Mouse (Mus musculus): ENCODE data around the gene Glod4.

The Glod4 gene

DNA sequence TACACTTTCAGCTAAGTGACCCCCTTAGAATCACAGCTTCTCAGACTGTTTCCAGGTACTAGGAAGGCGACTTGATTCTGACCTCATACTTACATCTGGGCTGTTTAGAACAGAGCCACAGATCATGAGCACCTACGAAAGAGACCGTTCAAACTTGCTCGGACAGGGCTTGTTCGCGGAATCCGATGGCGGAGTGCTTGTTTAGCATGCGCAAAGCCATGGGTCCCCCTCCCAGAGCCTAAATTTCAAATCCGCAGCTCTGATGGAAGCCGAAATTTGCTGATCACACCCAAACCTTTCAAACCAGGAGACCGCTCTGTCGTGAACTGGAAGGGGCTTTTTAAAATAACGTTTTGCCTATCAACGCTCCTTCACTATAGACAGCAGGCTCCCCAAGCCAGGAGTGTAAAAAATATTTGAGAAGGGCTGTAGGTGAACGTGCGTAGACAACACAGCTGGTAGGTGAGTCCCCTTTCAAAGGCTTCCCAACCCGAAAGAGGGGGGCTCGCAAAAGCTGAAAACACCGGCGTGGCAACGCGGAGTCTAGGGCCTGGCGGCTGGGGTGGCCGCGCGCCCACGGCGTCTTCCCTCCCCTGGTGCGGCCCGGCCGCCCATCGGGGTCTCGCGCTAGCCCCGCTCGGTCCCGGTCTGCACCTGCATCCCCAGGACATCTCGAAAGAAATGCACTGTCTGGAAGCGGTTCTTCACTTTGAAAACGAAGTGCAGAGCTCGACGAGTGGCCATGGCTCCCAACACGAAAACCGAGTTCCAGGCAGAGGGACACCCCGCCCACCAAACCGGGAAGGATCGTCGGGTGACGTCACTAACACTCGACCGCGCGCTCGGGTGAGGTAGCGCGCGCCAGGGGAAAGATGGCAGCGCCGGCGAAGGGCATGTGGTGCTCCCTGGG lies at the start of gene Glod4, which contains the start of gene Mrm3:
Gene Glod4 (minus strand): TSS at position 825 of the 910 bp plus-strand sequence.
Gene Mrm3 (plus strand): TSS at position 815 of the 910 bp plus-strand sequence.
- peak; percentile 55 for DNase-seq (ENCODE audit: low read depth)

DNA sequence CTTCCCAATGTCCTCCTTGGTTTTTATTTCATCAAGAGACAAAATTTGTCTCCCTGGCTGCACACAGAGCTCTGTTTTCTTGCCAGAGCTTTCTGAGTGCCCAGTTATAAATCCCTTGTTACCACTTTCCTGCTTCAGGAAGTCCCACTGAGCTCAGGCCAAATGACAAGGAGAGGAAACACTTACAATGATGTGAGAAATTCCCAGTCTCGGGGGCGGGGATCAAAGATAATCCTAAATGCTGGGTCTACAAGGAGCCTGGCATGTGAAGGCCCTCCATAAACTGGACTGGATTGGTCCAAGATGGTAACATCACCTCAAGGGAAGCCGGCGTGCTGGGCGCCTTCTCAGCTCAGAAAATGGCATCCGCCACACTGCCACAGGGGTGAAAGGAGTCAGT lies 49.3 kb upstream of the Glod4 start:
- DNase-seq (ENCODE audit: low read depth) = no peak

DNA sequence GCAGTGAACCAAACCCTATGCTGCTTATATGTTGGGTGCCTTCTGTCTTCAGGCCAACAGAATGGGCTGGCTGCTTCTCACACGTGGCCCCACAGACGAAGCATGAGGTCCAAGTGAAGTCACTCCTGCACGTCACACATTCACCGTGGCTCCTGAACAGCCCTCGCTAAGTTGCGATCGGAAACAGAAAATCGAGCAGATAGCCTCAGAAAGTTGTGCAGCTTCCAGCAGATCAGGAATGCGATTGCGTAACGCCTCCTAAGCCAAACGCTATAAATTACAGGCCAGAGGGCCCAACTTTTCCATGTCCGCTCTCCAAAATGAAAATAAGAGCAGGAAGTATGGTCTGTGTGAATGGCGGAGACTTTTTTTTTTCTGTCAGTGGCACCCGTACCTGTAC lies 48.9 kb upstream of the Glod4 start:
- peak; percentile 56 for DNase-seq (ENCODE audit: low read depth)

DNA sequence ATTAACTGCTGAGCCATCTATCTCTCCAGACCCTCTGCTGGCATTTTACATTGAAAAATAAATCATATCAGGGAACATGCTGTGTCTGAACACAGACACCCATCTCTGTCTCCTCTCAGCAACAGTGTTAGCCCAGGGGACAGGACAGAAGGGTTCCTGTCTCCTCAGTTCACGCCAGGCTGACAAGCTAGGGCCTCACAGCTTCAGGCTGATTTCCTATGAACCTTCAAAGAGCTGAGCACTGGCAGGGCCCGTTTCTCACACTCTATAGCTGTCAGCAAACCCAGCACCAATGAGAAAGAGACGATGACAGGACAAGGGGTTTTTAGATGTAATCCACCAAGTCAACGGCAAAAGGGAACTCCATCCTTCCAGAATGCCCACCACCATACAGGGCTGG lies 48.4 kb upstream of the Glod4 start:
- no peak for DNase-seq (ENCODE audit: low read depth)

DNA sequence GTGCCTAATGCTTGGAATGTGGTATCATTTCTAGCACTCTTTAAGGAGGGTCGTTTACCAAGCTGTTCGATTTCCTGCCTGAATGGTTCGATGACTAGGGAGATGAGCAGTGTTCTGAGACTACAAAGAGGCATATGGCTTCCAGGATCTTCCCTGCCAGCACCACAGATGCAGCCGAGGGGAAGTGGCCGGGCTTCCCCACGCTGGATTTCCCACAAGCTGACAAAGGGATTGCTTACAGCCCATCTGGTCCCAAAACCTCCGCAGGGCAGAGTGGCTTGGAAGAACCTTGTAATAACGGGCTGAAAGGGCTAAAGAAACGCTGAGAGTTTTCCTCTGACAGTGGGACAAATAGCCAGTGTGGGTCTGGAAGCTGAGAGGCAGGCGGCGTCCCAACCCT lies 46.8 kb upstream of the Glod4 start:
- no peak for DNase-seq (ENCODE audit: low read depth)

DNA sequence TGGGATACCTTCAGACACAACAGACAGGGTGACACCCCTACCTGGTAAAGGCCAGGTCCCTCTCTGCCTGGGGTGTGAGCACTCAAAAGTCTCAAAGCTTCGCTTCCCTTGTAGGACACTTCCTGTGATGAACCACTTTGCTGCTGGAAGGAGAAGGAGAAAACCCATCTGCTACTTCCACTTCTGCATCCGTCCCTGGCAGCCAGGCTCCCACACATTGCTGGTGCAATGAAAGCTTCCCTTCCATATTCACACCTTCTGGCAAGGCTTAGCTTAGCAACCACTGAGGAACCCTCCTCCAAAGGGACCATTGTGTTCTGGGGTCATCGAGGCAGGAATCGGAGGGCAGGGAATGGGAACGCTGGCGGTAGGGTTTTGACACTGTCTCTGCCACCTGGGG lies 45.1 kb upstream of the Glod4 start:
- no peak for DNase-seq (ENCODE audit: low read depth)

DNA sequence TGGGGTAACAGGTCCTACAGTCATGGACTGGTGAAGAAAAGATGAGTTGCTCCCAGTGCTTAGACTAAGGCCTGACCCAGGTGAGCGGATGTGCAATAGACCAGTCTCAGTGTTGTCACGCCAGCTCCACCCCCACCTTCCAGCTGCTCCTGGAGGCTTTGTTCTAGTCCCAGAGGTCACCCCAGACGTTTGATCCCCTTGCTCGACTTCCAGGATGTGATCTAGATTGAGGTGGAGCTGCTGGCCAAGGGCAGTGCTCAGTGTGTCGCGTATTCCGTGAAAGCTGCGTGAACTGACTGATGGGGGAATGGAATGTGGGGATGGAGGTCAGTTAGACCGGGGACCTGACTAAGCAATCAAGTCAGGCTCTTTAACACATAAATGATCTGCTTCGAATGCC lies 43.8 kb upstream of the Glod4 start:
- DNase-seq (ENCODE audit: low read depth) = no peak

DNA sequence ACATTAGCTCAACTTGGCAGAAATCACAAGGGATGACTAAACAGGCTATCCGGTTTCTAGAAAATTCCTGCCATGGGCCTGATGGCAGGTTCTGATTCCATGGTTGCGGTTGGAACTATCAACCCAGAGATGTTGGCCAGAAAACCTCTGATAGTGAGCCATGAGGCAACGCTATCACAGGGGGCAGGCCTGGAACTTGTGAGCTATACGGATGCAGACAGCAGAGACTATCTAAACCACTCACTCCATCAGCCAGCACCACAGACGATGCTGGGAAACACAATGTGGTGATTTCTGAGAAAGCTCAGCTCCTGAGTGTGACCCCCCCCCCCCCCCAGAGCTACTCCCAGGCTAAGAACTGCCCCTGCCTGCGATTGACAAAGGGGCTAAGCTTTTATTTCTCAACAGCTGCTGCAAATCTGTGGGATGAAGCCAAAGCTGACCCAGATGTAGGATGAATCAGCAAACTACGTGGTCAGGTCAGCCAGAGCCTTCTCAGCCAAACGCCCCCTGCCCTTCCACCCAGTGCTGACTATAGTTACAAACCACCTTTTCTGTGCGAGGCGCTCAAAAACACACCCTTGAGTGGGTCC lies 43.1 kb upstream of the Glod4 start:
- DNase-seq (ENCODE audit: low read depth) = peak; percentile 91

DNA sequence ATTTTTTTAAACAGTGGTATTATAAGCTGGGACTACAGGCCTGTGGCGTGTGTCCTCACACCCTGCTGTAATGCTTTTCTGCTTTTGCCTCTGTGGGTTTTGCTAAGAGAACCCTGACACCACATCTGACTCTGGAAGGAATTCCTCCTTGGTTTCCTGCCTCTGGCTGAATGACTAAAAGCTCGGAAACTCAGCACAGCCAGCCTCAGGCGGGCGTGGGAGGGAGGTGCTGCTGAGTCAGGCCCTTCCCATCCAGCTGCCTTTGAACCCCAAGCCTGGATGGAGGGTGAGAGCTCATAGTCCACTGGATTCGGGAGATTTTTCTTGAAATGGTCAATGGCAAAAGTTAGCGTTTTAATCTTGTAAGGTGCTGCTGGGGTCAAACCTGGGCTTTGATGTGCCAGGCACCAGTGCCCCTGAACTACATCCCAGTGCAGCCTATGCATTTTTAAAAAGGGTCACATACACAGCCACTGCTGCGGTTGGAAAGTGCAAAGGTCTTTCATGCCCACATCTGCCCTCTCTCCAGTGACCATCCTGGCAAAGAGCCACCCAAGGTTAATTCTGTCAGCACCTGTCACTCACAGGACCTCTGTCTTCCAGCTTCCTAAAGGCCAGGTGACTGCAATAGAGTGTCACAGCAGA lies 42.0 kb upstream of the Glod4 start:
- DNase-seq (ENCODE audit: low read depth) = peak; percentile 88

DNA sequence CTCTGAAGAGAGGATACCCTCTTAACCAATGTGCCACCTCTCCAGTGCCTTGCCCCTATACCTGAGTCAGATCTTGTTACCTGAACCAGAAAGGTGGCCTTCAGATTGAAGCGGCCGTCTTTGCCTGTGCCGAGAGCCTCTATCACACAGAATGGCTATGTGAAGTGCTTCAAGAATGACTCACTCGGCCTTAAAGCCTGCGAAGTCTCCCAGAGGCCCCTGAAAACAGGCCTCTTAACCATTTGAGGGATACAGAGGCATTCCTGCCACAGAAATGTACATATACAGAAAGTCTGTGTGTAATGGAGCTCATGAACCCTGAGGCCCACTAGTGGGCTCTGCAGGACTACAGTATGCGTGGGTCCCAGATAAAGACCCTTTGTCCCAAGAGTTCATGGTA lies 40.3 kb upstream of the Glod4 start:
- DNase-seq (ENCODE audit: low read depth) = no peak

DNA sequence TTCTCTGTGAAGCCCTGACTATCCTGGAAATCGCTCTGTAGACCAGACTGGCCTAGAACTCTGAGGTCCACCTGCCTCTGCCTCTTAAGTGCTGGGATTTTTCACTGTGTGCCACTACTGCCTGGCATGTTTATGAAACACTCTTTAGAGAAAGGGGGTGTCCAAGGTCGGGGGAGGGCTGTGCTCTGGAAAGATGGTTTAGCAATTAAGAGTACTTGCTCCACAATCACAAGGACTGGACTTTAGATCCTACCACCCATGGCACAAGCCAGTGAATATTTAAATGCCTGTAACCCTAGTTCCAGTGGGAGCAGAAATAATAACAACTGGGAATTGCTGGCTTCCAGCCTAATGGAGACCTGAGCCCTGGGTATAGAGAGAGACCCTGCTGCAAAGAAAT lies 36.4 kb upstream of the Glod4 start:
- DNase-seq (ENCODE audit: low read depth) = no peak

DNA sequence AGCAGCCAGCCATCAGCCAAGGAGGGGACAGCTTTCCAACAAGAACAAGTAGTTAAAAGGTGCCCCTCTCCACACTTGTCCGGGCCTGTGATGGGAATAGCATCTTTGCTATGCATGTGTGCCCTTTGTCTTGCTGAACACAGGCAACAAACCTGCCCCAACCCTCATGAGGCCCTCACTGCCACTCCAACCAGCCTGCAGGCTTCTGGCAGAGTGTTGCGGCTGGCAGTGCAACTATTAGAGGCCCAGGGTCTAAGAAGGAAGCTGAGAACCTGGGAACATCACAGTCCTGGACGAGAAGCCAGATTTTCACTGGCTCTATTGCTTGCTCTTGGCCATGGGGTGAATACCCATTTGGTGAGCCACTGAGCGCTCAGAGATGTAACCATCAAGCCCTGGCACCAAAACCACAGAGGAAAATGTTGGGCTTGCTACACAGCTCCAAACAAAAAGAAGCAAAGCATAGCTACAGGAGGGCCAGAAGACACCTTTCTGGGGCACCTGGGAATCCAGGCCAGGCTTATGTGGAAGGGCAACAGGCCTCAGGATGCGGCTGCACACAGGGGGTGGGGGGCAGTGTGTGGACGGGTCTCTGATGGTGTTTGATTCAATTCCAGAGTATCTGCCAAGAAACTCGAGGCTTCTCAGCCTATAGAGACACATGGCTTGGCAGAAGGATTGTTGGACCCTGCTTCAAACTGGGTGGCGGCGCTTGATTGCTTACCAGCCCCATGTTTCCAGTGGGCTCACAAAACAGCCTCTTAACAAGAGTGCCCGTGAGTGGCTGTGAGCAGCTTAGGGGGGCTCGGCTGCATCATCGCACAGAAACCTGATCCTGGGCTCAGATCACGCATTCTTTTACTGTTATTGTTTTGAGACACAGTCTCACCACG lies 35.7 kb upstream of the Glod4 start:
- DNase-seq (ENCODE audit: low read depth) = no peak

DNA sequence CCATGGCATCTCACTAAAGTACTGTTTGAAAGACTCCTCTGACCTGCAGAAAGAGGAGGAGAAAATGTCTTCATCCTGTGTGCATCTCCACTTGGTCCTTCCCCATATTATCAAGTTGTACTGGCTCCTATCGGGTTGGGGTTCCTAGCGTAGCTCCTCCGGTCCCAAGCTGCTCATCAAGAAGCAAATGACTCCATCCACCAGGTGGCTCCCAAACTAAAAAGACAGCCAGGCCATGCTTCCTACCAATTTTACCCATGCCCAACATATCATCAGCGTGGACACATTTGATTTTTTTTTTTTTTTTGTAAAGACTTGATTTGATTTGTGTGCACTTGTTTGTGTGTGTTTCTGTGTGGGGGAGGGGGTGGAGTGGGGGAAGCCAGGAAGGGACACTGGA lies 28.9 kb upstream of the Glod4 start:
- no peak for DNase-seq (ENCODE audit: low read depth)

DNA sequence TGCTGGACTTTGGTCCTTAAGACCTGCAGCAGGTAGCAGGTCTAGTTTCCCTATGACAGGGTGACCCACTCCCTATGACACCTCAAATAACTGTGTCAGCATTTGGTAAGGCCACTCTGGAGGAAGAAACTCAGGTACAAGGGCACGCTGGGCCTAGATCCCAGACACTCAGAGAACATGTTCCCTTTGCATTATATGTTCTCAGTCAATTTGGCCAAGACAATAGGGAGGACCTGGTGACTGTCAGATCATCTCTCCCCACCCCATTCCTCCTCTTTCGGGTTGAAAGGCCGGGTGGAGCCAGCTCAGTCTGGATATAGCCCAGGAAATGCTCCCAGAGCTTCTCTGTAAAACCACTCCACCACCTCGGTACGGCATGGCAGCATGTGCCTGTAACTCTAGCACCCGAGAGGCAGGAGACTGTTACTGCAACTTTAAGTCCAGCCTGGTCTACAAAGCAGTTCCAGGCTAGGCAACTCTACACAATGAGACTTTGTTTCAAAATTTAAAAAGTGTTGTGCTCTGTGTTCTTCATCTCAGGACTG lies 25.1 kb upstream of the Glod4 start:
- no peak for DNase-seq (ENCODE audit: low read depth)

DNA sequence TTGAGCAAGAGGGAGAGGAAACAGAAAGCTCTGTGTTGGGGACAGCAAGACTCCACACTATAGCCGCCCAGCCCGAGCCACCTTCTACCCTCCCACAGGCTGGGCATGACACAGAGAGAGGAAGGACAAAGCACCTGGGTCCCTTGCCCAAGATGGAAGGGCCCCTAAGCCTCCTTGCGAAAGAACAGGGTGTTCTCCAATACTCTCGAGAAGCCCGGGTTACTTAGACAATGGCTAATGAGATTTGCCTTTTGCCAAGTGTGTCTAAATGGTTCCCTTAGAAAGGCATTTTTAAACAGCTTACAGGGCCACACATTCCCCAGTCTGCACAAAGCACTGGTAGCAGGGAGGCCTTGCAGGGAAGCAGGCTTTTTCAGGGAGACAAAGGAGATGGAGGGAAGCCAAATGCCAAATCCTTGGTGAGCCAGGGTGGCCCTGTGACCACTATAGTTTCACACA lies 24.5 kb upstream of the Glod4 start:
- no peak for DNase-seq (ENCODE audit: low read depth)

DNA sequence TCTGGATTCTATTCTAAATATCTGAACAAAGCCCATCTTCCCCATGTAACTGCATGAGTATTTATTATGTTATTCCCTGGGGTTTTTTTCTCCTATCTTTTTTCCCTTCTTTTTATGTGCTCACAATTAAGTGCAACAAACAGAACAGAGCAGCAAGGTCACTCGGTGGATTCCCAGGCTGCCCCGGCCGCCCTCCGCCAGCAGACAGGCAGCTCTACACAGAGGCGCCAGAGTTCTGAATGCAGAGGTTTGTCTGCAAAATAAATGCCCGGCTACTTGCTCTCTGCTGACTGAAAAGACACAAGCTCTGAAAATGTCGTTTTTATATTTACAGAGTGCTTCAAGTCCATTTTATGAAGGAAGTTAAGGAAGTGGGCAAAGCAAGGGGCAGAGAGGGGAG lies 24.0 kb upstream of the Glod4 start:
- DNase-seq (ENCODE audit: low read depth) = no peak

DNA sequence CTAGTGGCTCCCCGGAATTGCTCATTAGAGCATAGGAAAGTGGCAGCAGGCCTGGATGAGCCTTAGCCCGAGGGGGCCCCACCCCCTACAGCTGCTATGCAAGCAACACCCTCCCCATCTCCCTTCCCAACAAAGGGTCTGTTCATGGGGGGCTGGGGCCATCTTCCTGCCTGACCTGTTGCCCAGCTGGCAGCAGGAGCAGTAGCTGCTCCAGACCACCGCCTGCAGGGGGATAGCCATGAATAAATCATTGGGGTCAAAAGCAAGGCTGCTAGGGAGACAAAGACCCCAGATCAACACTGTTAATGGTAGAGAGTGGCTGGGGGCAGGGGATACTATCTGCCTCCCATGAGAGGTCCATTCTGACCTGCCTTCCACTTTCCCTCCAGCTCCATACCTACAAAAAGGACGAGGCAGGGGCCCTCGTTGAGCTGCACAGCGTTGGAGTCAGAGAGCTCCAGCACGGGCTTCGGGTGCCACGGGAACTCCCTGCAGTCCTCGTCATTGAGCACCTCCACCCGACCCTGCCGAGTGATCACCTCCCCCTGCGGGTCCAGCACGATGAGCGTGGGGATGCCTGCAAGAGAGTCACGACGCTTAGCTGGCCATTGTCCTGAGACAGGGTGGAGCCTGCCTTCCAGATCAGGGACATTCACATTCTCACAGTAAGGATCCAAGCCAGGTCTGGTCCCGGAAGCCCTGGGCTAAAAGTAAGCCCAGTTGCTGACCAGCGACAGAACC lies 19.3 kb upstream of the Glod4 start:
- DNase-seq (ENCODE audit: low read depth) = no peak

DNA sequence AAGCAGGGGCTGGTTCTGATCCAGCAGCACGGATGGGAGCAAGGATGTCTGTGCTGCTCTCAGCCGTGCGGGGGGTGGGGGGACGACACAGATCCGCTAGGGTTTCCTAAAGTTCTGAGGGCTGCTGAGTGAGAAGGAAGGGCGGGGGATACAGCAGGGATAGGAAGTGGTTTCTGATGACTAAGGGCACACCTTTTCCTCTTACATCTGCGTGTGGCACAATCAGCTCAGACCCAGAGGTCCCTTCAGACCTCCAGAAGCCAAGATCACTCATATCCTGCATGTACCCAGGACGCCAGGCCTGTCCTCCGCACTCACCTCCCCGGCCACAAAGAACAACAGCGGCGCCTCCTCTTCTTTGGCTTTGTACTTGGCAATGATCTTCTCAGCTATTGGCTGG lies 17.7 kb upstream of the Glod4 start:
- no peak for DNase-seq (ENCODE audit: low read depth)

DNA sequence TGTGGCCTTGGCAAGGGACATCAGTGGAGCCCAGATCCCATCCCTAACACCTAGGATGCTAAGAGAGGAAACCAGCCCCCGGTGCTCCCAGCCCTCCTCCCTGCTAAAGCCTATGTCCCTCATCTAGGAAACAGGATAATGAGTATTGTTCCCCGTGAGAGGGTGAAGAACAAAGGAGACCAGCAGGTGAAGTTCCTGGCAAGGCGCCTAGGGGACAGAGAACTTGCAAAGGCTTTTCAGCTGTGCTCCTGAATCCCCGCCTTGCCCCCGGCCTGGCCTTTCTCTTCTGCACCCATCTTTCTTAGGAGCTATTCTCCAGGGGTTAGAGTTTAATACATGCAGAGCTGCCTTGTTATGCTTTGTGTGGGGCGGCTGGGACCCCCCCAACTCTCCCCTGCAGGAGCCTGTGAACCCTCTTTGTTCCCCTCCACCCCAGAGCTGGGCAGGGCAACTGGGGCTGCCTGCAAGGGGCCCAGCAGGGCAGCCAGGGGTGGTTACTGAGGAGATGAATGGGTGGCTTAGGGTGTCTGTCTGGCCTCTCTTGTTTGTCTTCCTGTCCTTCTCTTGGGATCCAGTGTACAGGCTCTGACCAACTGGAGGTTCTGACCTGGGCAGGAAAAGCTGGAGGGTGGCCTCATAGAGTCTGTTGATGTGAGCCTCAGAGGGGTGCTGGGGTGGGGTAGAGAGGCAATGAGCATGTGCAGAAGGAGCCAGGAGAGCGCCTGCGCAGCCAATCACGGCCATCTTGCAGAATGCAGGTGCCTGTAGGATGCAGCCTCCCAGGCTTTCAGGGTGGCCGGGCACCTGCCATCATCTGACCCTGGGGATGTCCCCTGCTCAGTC lies 16.9 kb upstream of the Glod4 start:
- no peak for DNase-seq (ENCODE audit: low read depth)

DNA sequence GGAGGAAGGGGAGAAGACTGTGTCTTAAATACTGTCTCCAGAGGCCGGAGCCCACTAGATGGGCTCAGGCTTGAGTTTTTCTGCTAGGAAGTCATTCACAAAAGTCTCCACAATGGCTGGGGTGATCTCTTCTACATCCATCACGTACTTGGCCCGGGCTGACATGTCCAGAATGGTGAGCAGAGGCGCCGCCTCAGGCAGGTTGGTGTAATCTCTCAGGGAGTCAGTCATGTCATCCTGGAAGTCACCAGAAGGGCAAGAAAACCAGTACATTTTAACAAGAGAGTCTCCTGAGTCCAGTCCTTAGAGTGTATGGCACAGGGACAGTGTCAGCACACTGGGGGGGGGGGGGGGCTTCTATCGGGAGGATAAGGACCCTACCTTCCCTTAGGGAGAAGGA lies 15.0 kb upstream of the Glod4 start:
- no peak for DNase-seq (ENCODE audit: low read depth)
